Mouse (Mus musculus): ENCODE measurements at regions not wholly inside any gene's neighbourhood (a gene's known extent, or its start where the extent isn't known, plus 50 kb on each side); places are given as distances from the start of the nearest gene placed in this dataset.

DNA sequence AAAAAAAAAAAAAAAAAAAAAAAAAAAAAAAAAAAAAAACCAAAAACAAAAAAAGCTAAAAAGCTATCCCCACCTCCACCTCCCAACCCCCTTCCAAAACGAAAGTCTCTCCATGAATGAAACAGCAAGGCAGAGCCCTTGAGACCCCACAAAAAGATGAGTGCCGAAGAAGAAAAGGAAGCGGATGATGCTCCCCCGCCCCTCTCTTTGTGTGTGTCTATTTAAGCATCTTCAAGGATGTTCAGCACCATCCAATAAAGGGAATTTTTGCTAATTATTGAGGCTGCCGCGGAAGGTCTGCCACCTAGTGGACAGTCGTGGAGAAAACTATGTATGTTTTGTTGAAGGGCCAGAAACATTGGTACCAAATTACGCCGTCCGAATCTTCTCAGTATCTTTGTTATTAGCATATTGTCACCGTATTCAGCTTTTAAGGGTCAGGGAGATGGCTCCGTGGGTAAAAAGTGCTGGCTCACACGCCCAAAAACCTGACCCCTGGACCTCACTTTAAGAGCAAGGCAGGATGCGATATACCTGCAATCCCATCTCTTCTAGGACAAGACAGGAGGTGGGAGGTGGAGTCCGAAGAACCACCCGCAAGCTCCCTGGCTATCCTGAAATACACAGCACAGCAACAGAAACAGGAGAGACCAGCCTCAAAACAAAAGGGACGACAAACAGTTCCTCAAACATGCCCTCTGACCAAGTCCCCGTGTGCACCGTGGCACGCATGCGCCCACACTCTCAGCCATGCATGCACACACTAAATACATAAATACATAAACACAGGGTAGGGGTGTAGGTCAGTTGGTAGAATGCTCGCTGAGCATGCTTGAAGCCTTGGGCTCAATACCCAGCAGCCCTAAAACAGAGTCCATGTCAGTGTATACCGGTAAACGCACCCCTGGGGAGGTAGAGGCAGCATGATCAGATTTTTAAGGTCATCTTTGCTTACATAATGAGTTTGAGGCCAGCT, 55.6 kb upstream of the Osbpl8 start:
- TF ChIP-seq CTCF (IDR thresholded peaks at IDR 0.05): peak; percentile 86
- TF ChIP-seq POLR2A (IDR thresholded peaks at IDR 0.05; ENCODE audit: insufficient read depth, low read depth, low read length): no peak
